Mouse (Mus musculus) heart, embryonic 15.5 days (tissue): ENCODE measurements around the gene Enthd1. TPM values are rescaled to one million over a fixed set of nuclear protein-coding genes. Genes with fewer than 3 reads are reported as not detected.
"Not testable (repeated sequence)": the region's sequence is repeated elsewhere in the genome, so short reads cannot be mapped to it uniquely, and the experiment has no call there.

Experiments
- ATAC-seq: fragments of 200-750 bp; cut with Nextera tagmentation; replicated peaks from 2 replicates; pipeline ENCODE4 v1.8.0; 2017; ENCODE audit warnings: low read depth, moderate TSS enrichment; ENCODE audit not compliant: insufficient number of reproducible peaks, insufficient read depth, low FRiP score
- H3K27ac ChIP-seq: fragments of 300-500 bp; sonication (generic); 2 replicates; pipeline ENCODE4 v1.5.1; 2015; ENCODE audit warnings: mild to moderate bottlenecking, inconsistent platforms
- H3K27me3 ChIP-seq: fragments of 300-500 bp; sonication (generic); 2 replicates; pipeline ENCODE4 v1.6.1; 2015; ENCODE audit warnings: inconsistent platforms
- H3K36me3 ChIP-seq: fragments of 300-500 bp; sonication (generic); 2 replicates; pipeline ENCODE4 v1.6.1; 2015; ENCODE audit warnings: mild to moderate bottlenecking, inconsistent platforms
- H3K4me1 ChIP-seq: fragments of 300-500 bp; sonication (generic); replicated peaks from 2 replicates; pipeline ENCODE4 v1.6.1; 2015; ENCODE audit warnings: inconsistent platforms
- H3K4me2 ChIP-seq: fragments of 300-500 bp; sonication (generic); 2 replicates; pipeline ENCODE4 v1.6.1; 2015; ENCODE audit warnings: inconsistent platforms, mild to moderate bottlenecking, moderate library complexity
- H3K4me3 ChIP-seq: fragments of 300-500 bp; sonication (generic); 2 replicates; pipeline ENCODE4 v1.5.1; 2015; ENCODE audit warnings: mild to moderate bottlenecking, inconsistent platforms
- H3K9ac ChIP-seq: fragments of 300-500 bp; sonication (generic); 2 replicates; pipeline ENCODE4 v1.6.1; 2015; ENCODE audit warnings: mild to moderate bottlenecking, inconsistent platforms
- H3K9me3 ChIP-seq: fragments of 300-500 bp; sonication (generic); replicated peaks from 2 replicates; pipeline ENCODE4 v1.6.1; 2016; ENCODE audit warnings: inconsistent platforms
- WGBS: fragments of 180-500 bp; shearing (Covaris S2); methylation state at CpG from one replicate; pipeline ENCODE4 v1.1.7; 2015; ENCODE audit warnings: mixed read lengths; 5-methylcytosine and 5-hydroxymethylcytosine counted together
- polyA plus RNA-seq: library from polyadenylated mRNA; unstranded; fragments of >200 nt; fragmentation: Nextera tagmentation; extraction: Ambion mirVana; gene quantifications from 2 replicates; pipeline ENCODE4 v1.2.1, GENCODE M21; 2015

Enthd1 gene
- polyA plus RNA-seq, 1 experiment from 2014 or later = not detected

DNA sequence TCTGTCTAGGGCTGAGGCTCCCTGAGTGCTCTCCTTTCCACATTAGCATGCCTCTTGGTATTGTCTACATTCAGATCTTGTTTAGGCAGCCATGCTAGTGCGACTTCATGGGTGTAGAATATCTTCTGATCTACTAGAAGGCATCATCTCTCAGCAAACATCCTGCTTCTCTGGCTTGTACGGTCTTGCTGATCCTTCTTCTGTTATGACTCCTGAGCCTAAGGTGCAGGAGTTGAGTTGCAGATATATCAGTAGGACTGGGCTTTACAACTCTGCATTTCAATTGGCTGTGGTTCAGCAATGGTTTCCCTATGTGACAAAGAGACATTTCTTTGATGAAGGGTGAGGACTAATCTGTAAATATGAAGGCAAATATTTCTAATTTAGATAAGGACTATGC lies 62.2 kb downstream of the Enthd1 start:
- Histone ChIP-seq H3K27ac (no peak overlapping the region), H3K4me2 (no peak overlapping the region), H3K4me3 (no peak overlapping the region), H3K9ac (no peak overlapping the region), H3K27me3 (no peaks in the 10 kb centered on the region), H3K36me3 (no peaks in the 10 kb centered on the region), H3K4me1 (no peaks in the 10 kb centered on the region), H3K9me3 (no peaks in the 10 kb centered on the region)
- 73% methylated on average over 2 of the region's 2 CpGs for WGBS
- ATAC-seq = no peak

DNA sequence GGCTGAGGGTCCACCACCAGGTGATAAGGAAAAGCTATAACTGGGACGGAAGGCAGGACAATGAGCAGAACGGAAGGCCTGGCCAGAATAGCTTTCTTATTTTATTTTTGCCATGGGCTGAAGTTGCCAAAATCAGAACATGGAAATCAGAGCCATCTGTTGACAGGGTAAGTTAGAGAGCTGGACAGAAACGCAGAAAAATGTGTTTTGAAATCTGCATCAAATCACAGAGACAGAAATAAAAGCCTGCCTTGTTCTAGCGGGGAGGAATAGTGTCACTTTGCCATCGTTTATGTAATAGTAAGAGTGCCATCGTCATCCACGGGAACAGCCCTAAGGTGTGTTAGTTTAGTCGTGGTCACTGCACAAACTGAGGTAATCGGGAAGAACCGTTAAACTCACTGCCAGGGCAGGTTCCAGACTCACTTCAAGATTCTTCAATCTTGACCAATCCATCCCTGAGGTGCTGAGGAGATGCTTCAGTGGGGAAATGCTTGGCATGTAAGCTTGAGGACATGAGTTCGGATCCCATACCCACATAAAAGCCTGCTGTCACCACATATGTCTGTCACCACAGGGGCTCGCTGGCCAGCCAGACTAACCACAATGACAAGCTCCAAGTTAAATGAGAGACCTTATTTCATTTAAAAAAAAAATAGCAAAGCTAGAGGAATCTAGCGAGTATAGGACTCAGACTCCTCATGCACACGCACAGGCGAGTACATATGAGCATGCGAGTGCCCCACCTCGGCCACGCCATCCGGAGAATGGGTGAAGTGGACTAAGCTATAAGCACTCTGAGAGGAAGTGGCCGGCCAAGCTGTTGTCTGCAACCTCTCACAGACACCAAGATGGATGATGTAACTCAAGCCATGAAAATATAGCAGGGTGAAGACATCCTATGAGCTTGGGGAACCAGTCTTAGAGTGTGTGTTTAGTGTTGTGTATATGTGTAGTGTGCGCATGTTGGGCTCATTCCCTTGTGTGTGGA lies 63.6 kb downstream of the Enthd1 start:
- H3K9ac ChIP-seq = no peak overlapping the region
- no peak overlapping the region for H3K27ac ChIP-seq
- H3K27me3 ChIP-seq = no peaks in the 10 kb centered on the region
- no peak for ATAC-seq
- H3K4me3 ChIP-seq = no peak overlapping the region
- no peak overlapping the region for H3K4me2 ChIP-seq
- no peaks in the 10 kb centered on the region for H3K9me3 ChIP-seq
- H3K36me3 ChIP-seq = no peaks in the 10 kb centered on the region
- WGBS = 77% methylated on average over 21 of the region's 21 CpGs
- H3K4me1 ChIP-seq = no peaks in the 10 kb centered on the region

DNA sequence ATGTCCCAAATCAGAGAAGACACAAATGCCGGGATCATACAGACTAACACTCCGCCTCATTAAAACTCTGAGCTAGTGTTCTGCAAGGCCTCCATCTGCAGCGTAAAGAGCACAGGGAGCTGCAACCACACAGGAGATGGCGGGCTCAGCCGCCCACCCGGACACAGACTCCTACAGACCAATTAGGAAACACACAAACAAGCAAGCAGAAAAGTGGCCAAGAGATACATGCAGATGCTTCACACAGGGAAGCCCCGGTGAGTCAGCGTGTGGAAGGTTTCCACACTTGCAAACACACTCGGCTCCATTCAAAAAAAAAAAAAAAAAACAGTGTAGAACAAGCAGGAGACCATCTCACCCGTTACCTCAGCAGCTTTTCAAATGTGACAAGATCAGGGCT lies 64.5 kb downstream of the Enthd1 start:
- H3K27me3 ChIP-seq = no peaks in the 10 kb centered on the region
- 76% methylated on average over 10 of the region's 10 CpGs for WGBS
- no peak for ATAC-seq

DNA sequence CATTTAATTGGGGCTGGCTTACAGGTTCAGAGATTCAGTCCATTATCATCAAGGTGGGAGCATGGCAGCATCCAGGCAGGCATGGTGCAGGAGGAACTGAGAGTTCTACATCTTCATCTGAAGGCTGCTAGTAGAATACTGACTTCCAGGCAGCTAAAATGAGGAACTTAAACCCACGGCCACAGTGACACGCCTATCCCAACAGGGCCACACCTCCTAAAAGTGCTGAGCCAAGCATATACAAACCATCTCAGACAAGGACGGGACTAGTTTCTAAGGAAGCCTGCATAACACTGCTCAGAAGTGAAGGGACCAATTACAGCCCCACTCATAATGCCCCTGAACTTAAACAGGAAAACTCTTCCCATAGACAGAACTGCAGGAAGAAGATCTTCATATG lies 67.2 kb downstream of the Enthd1 start:
- H3K27me3 ChIP-seq, H3K4me1 ChIP-seq, H3K4me2 ChIP-seq, ATAC-seq, H3K27ac ChIP-seq, H3K4me3 ChIP-seq, H3K36me3 ChIP-seq, H3K9me3 ChIP-seq, H3K9ac ChIP-seq: not testable (repeated sequence)
- WGBS = 61% methylated on average over 3 of the region's 3 CpGs

More for the DNA sequence above, 64.5 kb downstream of the Enthd1 start:
- no peak overlapping the region for H3K27ac ChIP-seq
- H3K36me3 ChIP-seq = no peaks in the 10 kb centered on the region
- no peak overlapping the region for H3K9ac ChIP-seq
- no peaks in the 10 kb centered on the region for H3K4me1 ChIP-seq
- no peaks in the 10 kb centered on the region for H3K9me3 ChIP-seq
- no peak overlapping the region for H3K4me3 ChIP-seq
- no peak overlapping the region for H3K4me2 ChIP-seq

DNA sequence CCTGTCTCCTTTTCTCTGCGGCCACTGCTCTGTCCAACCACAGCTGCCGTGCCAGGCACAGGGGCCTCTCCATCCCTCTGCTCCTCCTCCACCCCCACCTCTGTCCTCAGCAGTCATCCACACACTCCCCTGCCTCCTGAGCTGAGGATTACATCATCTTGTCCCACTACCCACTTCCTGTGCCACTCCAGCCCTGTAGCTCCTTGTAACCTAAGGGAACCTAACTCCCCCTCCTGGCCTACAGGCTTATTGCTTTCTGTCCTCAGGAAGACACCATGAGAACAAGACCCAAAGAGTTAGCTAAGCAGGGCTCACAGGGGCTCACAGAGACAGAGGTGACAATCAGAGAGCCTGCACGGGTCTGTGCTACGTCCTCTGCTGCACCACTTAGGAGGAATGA lies 73.5 kb downstream of the Enthd1 start:
- H3K4me3 ChIP-seq = no peak overlapping the region
- H3K27me3 ChIP-seq = 0 out of 2 replicates have a peak, but pooled peaks cover 5% of the 10 kb centered on the region
- H3K4me2 ChIP-seq = no peak overlapping the region
- no peak for ATAC-seq
- H3K27ac ChIP-seq = no peak overlapping the region
- no peaks in the 10 kb centered on the region for H3K9me3 ChIP-seq
- no peaks in the 10 kb centered on the region for H3K36me3 ChIP-seq
- 66% methylated on average over 4 of the region's 4 CpGs for WGBS
- no peak overlapping the region for H3K9ac ChIP-seq
- no peaks in the 10 kb centered on the region for H3K4me1 ChIP-seq

DNA sequence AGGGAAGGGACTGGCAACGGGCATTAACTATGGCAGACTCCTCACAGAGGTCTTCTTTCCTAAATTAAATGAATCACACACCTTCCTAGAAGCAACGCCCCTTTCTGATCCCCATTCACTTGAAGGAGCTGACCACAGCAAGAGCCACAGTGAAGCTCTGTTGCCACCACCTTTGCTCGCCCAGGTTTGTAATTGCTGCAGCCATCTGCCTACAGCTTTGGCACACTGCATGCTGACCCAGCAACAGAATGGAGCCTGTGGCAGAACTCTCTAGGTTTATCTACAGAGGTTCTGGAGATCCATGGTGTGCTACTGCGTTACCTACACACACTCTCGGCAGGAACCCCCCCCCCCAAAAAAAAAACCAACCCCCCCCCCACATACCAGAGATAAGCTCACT lies 74.8 kb downstream of the Enthd1 start:
- no peak overlapping the region for H3K9ac ChIP-seq
- no peaks in the 10 kb centered on the region for H3K36me3 ChIP-seq
- H3K27ac ChIP-seq = no peak overlapping the region
- H3K27me3 ChIP-seq = 0 out of 2 replicates have a peak, but pooled peaks cover 5% of the 10 kb centered on the region
- ATAC-seq = no peak
- 61% methylated on average over 5 of the region's 5 CpGs for WGBS
- H3K4me3 ChIP-seq = no peak overlapping the region
- H3K9me3 ChIP-seq = no peaks in the 10 kb centered on the region
- H3K4me1 ChIP-seq = 0 out of 2 replicates have a peak, but pooled peaks cover 3% of the 10 kb centered on the region
- no peak overlapping the region for H3K4me2 ChIP-seq

DNA sequence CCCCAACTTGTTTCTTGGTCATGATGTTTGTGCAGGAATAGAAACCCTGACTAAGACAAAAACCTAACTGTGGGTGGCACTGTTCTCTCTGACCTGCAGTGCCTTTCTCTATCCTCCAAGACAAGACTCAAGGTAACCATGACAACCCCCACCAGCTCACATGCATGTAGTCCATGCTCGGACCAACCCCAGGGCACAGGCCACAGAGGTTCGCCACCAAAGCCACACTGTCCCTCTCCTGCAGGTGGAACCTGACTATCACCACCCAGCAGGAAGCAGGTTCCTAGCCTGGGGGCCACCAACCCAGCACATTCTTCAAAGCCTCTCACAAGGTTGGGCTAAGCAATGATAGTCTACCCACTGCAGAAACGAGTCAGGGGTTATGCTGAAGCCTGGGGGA lies 76.3 kb downstream of the Enthd1 start:
- H3K27me3 ChIP-seq = no peaks in the 10 kb centered on the region
- no peaks in the 10 kb centered on the region for H3K36me3 ChIP-seq
- no peak overlapping the region for H3K4me3 ChIP-seq
- no peak overlapping the region for H3K9ac ChIP-seq
- no peak overlapping the region for H3K4me2 ChIP-seq
- no peak for ATAC-seq
- WGBS = 65% methylated on average over 3 of the region's 3 CpGs
- 0 out of 2 replicates have a peak, but pooled peaks cover 3% of the 10 kb centered on the region for H3K4me1 ChIP-seq
- no peak overlapping the region for H3K27ac ChIP-seq
- H3K9me3 ChIP-seq = no peaks in the 10 kb centered on the region

DNA sequence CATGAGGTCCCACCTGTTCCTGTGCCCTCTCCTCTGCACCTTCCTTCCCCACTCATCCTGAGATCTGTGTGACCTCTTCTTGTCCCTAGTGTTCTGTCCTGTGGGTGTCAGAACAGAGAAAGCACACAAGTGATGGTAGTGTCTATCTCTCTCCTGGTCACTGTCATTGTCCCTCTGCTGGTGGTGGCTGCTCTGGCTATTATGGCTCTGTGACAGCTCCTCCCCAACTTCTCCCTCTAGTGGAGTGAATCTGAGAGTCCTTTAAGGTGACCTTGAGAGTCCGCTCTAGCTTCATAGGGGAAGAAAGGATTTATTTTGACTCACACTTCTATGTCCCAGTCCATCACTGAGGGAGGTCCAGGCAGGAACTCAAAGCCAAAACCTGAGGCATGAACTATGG lies 79.4 kb downstream of the Enthd1 start:
- Histone ChIP-seq H3K9ac (no peak overlapping the region), H3K27me3 (no peaks in the 10 kb centered on the region; the same call in 1 of the 2 replicates)

DNA sequence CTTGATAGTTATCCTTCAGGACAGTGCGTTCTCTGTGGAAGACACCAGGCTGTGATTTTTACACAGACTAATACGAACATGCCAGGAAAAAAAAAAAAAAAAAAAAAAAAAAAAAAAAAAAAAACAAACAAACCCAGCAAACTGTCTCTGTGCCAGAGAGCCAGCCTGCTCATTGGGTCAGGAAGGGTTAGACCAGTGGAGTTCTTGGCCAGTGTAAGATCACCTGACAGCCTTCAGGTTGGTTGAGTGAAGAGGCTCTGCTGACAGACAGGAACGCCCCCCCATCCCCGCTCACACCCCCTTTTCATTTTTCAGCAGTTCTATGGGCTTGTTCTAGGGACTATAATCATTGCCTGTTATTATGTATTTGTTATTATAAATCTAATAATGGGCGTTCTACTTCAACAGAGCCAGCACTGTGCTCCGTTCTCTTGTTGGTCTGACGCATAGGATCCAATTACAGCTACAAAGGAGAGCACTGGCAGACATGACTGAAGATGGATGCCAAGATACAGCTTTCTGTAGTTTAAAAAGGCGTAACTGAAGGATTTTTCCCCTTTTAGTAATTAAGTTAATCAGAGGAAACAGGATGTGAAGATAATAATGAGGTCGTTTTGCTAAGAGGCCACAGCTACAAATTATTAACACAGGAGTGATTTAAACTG lies 81.8 kb downstream of the Enthd1 start:
- H3K9ac ChIP-seq = no peak overlapping the region
- H3K27ac ChIP-seq = no peak overlapping the region
- no peak overlapping the region for H3K4me3 ChIP-seq
- 0 out of 2 replicates have a peak, but pooled peaks cover 3% of the 10 kb centered on the region for H3K4me1 ChIP-seq
- no peaks in the 10 kb centered on the region for H3K9me3 ChIP-seq
- H3K4me2 ChIP-seq = no peak overlapping the region
- WGBS = 77% methylated on average over 9 of the region's 9 CpGs
- ATAC-seq = no peak
- H3K27me3 ChIP-seq = no peaks in the 10 kb centered on the region; the same call in 1 of the 2 replicates
- no peaks in the 10 kb centered on the region for H3K36me3 ChIP-seq

More for the DNA sequence above, 79.4 kb downstream of the Enthd1 start:
- Histone ChIP-seq H3K36me3 (no peaks in the 10 kb centered on the region), H3K4me1 (0 out of 2 replicates have a peak, but pooled peaks cover 3% of the 10 kb centered on the region), H3K4me3 (no peak overlapping the region), H3K4me2 (no peak overlapping the region), H3K27ac (no peak overlapping the region), H3K9me3 (no peaks in the 10 kb centered on the region)
- no peak for ATAC-seq
- 79% methylated on average over 1 of the region's 1 CpGs for WGBS

DNA sequence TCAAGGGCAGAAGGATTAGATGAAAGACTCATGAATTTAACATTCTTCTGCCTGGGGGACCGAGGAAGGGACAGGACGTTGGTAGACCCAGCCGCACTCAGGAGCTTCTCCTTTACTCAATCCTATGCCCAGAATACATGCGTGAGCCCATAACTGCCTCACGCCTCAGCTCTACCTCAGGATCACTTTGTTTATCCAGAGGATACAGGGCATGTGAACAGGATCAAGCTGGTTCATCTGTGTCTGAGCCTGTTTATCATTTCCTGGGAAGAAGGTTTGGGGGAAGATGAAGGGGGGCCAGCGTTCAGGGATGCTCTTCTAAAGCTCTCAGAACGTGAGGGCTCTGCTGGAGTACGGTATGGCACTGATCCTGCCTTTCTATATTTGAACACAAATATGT lies 82.6 kb downstream of the Enthd1 start:
- H3K9ac ChIP-seq = no peak overlapping the region
- no peaks in the 10 kb centered on the region for H3K36me3 ChIP-seq
- H3K4me3 ChIP-seq = no peak overlapping the region
- H3K27ac ChIP-seq = no peak overlapping the region
- H3K4me2 ChIP-seq = no peak overlapping the region
- H3K4me1 ChIP-seq = 0 out of 2 replicates have a peak, but pooled peaks cover 3% of the 10 kb centered on the region
- no peaks in the 10 kb centered on the region for H3K9me3 ChIP-seq
- H3K27me3 ChIP-seq = no peaks in the 10 kb centered on the region; the same call in 1 of the 2 replicates
- 62% methylated on average over 8 of the region's 8 CpGs for WGBS
- no peak for ATAC-seq

DNA sequence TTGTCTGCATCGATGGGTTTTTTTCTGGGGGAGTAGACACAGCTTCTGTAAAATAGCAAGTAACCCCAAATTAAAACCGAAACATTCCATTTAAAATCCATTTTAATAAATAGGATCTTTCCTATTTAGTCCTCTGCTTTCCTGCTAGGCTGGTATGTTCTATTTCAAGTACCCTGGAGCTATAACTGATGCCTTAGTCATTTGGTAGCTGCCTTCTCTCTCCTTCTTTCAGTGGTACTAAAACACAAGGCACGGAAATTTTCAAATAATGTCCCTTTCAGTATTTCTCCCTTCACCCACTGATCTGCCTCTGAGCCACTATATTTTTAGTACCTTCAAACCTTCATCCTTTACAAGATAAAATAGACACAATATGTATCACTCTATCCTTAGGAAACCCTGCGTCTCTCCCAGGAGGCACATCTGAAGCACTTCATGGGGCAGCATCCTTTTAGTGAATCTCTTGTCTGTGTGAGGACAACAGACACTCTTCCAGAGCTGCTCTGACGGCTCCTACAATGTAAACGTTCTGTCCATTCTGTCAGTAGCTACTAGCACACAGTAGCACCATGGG lies 90.4 kb downstream of the Enthd1 start:
- H3K27me3 ChIP-seq = 0 out of 2 replicates have a peak, but pooled peaks cover 3% of the 10 kb centered on the region
- H3K36me3 ChIP-seq = no peaks in the 10 kb centered on the region
- no peak overlapping the region for H3K9ac ChIP-seq
- H3K4me2 ChIP-seq = no peak overlapping the region
- H3K4me3 ChIP-seq = no peak overlapping the region
- H3K27ac ChIP-seq = no peak overlapping the region
- ATAC-seq = no peak
- 79% methylated on average over 6 of the region's 6 CpGs for WGBS
- no peaks in the 10 kb centered on the region for H3K4me1 ChIP-seq
- no peaks in the 10 kb centered on the region for H3K9me3 ChIP-seq
